Mouse (Mus musculus): ENCODE measurements around the gene Gm3633. TPM values are rescaled to one million over a fixed set of nuclear protein-coding genes. Genes with fewer than 3 reads are reported as not detected.
"Not testable (repeated sequence)": the region's sequence is repeated elsewhere in the genome, so short reads cannot be mapped to it uniquely, and the experiment has no call there.

Gene Gm3633
- not detected in 2 replicates for polyA plus RNA-seq (2016; fragmentation: Nextera tagmentation; extraction: Ambion mirVana)

- not testable (repeated sequence) for DNase-seq (ENCODE audit: low spot score); H3K36me3 ChIP-seq; H3K9me3 ChIP-seq (replicated peaks); H3K4me3 ChIP-seq; H3K4me1 ChIP-seq; H3K27ac ChIP-seq (replicated peaks); H3K27me3 ChIP-seq (ENCODE audit: low read depth, poor library complexity, severe bottlenecking)
- WGBS, result 100% methylated on average over 1 of the region's 2 CpGs
Measured at GRCm38 (mm10) chr14:42641817-42642216, at the start of gene Gm3633. TSS of gene Gm3633 (minus strand) at chr14:42641917.

GRCm38 (mm10) chr14:42655638-42656037, 13.9 kb upstream of the Gm3633 start, which contains the start of gene Gm10378:
TSS of gene Gm10378 (plus strand) at chr14:42655938.
- H3K36me3 ChIP-seq; H3K27me3 ChIP-seq (ENCODE audit: low read depth, poor library complexity, severe bottlenecking); H3K4me3 ChIP-seq; H3K4me1 ChIP-seq; DNase-seq (ENCODE audit: low spot score); H3K27ac ChIP-seq (replicated peaks); H3K9me3 ChIP-seq (replicated peaks): not testable (repeated sequence)
- no CpG with 5 or more reads among the region's 1 CpGs for WGBS

DNA sequence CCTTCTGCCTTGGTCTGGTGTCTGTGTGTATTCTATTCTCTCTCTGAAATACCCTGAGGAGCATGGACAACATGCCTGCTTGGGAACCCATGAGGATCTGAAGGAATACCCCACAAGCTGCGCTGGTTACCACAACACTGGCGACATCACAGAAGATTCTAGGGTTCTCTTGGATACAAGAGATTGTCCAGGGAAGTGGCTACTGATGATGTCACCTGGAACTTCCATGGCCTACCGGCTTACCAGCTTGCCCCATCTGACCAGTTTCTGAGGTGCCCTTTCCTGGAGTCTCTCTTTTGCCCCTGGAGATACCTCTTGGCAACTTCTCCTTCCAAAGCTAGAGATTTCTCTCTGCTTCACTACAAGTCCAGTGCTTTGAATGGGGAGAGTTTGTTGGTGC, 41.9 kb downstream of the Gm3633 start, which contains the start of gene Gm17124:
Gene Gm17124 (minus strand): TSS at position 101 of the 400 bp plus-strand sequence.
- no CpG with 5 or more reads among the region's 3 CpGs for WGBS
- not testable (repeated sequence) for H3K27ac ChIP-seq (replicated peaks); H3K4me1 ChIP-seq; H3K4me3 ChIP-seq; DNase-seq (ENCODE audit: low spot score); H3K27me3 ChIP-seq (ENCODE audit: low read depth, poor library complexity, severe bottlenecking); H3K36me3 ChIP-seq; H3K9me3 ChIP-seq (replicated peaks)

Small RNA genes within 50 kb of the gene (microRNA-seq; reads per million reads assigned to microRNA genes)
- gene Gm23620 (not detected), gene Gm25228 (not detected)

Other genes starting within 250 kb of the Gm3633 start
- not detected in 2 replicates for gene Gm8005, start 202.2 kb downstream of the Gm3633 start, polyA plus RNA-seq (2016; fragmentation: Nextera tagmentation; extraction: Ambion mirVana)
- gene Gm8011, start 178.0 kb downstream of the Gm3633 start, polyA plus RNA-seq (2016; fragmentation: Nextera tagmentation; extraction: Ambion mirVana), result not detected in 2 replicates
- gene Gm8020, start 139.6 kb downstream of the Gm3633 start, polyA plus RNA-seq (2016; fragmentation: Nextera tagmentation; extraction: Ambion mirVana), result not detected in 2 replicates
- gene Gm8024, start 117.6 kb downstream of the Gm3633 start, polyA plus RNA-seq (2016; fragmentation: Nextera tagmentation; extraction: Ambion mirVana), result not detected in 2 replicates
- not detected in 2 replicates for gene Gm17124, start 42.0 kb downstream of the Gm3633 start, polyA plus RNA-seq (2016; fragmentation: Nextera tagmentation; extraction: Ambion mirVana)
- gene Gm10378, start 14.0 kb upstream of the Gm3633 start, polyA plus RNA-seq (2016; fragmentation: Nextera tagmentation; extraction: Ambion mirVana), result not detected in 2 replicates
- not detected in 2 replicates for gene Gm3015, start 126.9 kb upstream of the Gm3633 start, polyA plus RNA-seq (2016; fragmentation: Nextera tagmentation; extraction: Ambion mirVana)
- not detected in 2 replicates for gene Gm10377, start 156.1 kb upstream of the Gm3633 start, polyA plus RNA-seq (2016; fragmentation: Nextera tagmentation; extraction: Ambion mirVana)
- not detected in 2 replicates for gene Gm21977, start 211.6 kb upstream of the Gm3633 start, polyA plus RNA-seq (2016; fragmentation: Nextera tagmentation; extraction: Ambion mirVana)